Mouse (Mus musculus): Measurements from ENCODE around the gene Prickle2.
A peak's percentile ranks its signal among the peaks of the same experiment; 100 is the strongest.

The Prickle2 gene

GRCm38 (mm10) chr6:92584026-92584425 is 121.9 kb downstream of the Prickle2 start:
- DNase-seq = no peak

DNA sequence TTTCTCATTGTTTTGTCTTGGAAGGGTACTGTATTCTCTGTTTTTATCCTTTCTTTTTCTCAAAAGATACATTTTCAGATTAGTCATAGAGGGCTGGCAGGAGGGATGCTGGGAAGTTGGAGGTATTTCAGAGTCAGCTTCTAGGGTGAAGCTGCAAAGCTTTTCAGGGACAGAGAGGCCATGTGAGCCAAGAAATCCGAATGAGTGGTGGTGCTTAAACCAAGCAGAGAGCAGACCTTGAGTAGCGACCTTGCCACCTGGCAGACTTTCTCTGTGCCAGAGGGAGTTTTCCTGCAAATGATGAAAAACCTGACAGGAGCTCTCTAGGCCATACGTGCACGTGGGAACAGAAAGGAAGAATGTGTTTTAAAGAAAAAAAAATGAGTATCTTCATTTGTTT is 130.7 kb downstream of the Prickle2 start:
- DNase-seq = no peak

DNA sequence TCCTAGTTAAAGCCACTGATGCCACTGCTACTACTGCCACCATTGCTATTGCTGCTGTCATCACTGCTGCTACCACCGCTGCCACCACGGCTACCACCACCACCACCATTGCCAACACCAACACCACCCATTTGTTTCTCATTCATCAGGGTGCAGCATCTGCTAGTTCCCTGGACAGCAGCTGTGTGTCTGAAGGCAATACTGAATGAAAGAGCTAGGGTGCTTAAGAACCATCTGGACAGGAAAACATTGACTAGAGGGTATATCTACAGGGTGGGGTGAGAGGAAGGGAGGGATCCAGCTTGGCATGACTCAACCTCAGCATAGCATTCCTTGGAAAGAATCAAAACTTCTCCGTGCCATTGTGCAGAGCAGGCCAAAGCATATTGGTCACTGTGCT is 133.8 kb downstream of the Prickle2 start:
- DNase-seq = peak; percentile 15

GRCm38 (mm10) chr6:92570090-92570489 is 135.9 kb downstream of the Prickle2 start:
- DNase-seq = no peak

DNA sequence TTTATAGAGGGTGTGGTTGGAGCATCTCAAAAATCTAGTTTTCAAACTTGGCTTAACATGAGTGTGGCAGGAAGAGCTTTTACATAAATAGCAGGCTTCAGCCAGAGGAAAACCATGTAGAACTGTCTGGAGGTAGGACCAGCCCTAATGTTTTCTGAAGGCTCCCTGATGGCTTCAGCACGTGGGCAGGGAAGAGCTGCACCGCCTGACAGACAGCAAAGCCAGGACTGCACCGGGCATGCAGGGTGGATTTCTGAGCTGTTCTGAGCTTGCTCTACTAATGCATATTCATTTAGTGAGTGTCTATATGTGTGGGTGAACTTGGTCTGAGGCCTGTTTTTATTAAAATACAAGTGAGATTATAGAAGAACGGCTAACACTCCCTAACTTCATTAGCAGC is 136.7 kb downstream of the Prickle2 start:
- DNase-seq = no peak

- no peak for DNase-seq
Measured at GRCm38 (mm10) chr6:92559261-92559660, 146.7 kb downstream of the Prickle2 start.

GRCm38 (mm10) chr6:92555675-92556074 is 150.3 kb downstream of the Prickle2 start:
- DNase-seq = peak; percentile 61

- DNase-seq = no peak
Measured at GRCm38 (mm10) chr6:92553086-92553485, 152.9 kb downstream of the Prickle2 start.

GRCm38 (mm10) chr6:92549246-92549645 is 156.7 kb downstream of the Prickle2 start:
- no peak for DNase-seq

DNA sequence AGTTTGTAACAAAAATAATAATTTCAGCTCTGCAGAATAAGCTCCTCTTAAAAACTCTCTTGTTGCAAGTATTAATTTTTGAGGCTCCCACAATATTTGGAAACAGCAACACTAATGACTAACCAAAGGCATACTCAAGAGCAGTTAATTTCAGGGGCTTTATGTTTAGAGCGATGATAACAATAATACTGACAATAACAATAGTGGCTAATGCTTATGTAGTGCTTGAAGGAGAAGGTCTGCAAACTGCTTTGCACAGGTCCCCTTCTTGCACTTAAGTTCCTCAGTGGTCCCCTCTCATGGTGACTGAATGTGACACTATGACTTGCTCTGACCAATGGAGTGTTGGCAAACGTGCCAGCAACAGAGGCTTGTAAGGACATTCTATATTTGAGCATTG is 160.8 kb downstream of the Prickle2 start:
- no peak for DNase-seq

GRCm38 (mm10) chr6:92543825-92544224 is 162.1 kb downstream of the Prickle2 start:
- DNase-seq = no peak

DNA sequence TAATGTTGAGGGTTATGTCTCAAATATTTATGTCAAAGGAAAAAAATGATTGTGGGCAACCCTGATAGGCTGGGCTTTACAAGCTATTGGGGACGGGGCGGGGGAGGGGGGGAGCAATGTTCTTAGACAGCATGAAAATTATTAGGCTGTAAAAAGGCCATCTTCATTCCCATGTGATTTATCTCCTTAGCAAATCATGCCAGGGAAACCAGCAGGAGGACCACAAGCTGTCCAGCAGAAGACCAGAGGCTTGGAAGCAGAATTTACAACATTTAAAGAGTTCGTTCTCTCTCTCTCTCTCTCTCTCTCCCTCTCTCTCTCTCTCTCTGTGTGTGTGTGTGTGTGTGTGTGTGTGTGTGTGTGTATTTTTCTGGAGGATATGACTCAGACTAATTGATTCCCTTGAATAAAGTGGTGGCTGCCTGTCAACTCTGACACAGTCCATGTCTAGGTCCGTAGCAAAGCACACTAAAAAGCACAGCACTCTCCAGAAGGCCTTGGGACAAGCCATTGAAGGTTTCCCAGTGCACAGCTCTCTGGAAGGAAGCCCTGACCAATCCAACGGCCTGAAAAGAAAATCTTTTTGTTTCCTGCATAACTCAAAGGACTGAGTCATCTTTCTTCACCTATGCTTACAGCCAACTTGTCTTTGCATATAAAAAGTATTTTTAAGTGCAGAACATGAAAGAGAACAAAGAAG is 163.4 kb downstream of the Prickle2 start:
- DNase-seq = no peak

GRCm38 (mm10) chr6:92534226-92535031 is 171.5 kb downstream of the Prickle2 start:
- DNase-seq = peak; percentile 66

DNA sequence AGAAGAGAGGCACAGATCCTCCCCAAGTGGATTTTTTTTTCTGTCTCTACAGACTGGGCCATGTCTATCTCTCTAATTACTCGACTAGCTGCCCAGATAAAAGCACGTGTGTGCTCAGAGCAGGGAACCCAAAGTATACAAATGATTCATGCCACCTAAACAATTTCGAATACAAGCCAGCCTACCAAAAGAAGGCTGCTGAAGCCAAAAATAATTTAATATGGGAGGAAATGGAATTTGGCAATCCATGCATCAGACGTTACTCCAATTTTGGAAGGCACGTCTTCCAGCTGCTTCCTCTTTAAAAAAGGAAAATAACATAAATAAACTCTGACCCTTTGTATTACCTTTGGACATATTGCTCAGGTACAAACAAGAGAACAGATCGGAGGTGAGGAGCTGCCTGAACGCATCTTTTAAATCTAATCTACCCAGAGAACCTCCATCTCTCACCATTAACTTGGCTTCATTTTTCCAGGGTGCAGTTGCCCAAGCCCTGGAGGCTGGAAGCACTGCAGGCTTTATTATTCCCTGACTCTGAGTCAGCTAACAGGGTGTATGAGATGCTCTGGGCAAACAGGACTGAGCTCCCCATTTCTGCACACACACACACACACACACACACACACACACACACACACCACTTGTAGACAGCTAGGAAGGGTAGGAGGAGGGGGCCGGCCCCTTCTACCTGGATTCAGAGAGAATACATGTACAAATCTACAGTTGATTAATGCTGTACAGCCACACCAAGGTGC is 172.5 kb downstream of the Prickle2 start:
- DNase-seq = no peak

DNA sequence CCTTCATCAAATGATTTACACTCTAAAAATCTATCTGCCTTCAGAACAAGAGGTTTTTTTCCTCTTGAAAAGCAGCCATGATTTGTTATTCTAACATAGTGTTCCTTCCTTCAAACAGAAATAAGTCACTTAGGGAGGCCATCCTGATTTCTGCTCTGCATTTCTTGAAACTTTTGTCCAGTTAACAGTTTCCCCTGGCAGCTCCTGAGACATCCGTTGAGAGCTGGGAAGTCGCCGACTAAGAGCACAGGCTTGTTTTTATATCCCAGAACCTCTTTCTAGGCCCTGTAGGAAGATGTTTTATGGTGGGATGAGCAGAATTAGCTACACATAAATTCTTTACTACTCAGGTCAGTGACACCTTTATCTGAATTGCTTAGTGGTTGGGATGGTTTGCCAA is 173.1 kb downstream of the Prickle2 start:
- DNase-seq = no peak

DNA sequence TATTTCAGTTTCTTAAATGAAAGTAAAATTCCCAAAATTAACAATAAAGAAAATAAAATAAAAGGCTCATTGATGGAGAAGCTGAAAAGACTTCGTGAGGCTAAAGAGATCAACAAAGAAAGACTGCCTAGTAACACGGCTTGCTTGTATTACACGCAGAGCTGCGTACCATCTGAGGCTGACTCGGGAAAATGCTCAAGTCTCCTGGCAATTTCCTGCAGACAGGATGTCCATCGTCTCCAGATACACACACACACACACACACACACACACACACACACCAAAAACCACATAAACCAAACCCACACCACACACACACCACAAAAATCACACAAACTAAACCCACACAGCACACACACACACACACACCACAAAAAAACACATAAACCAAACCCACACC is 173.6 kb downstream of the Prickle2 start:
- peak; percentile 48 for DNase-seq

- no peak for DNase-seq
Measured at GRCm38 (mm10) chr6:92526212-92526611, 179.7 kb downstream of the Prickle2 start.

DNA sequence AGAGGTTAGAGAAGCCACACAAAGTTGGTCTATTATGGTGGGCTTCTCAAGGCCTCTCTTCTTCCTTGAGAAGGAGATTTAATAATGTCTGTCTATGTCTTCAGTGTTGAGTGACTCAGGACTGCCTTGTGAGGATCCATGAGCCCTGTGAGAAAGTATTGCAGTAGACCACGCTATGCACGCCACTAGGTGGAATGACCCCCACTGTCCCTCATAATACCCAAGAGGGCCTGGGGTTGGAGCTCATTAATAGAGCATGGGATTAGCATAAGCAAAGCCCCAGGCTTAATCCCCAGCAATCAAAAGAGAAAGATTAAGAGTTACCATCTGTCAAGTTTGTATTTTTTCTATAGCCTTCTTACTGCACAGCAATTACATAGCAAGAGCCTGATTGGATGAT is 180.3 kb downstream of the Prickle2 start:
- DNase-seq = no peak

DNA sequence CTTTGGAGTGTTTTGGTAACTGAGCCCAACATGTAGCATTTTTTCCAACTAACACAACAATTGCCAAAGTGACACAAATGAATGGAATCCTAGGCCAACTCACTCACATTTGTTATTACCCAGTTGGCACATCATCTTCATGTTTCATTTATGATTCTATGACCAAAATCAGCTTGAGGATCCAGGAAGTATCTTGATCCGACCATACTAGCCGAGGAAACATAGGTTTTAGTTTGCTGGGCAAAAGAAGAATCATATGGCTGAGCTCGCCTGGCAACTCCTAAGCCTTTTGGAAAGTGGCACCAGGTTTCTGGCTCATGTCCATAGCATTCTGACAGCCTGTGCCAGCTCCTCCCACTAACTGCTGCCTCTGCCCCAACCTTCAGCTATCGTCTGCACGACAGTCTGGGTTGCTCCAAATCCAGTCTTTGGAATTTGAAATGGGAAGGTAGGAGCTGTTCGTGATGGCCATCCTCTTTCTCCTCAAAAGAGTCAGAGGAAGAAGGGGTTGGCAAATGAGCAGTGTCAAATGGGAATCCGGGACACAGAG is 184.4 kb downstream of the Prickle2 start:
- peak; percentile 40 for DNase-seq

DNA sequence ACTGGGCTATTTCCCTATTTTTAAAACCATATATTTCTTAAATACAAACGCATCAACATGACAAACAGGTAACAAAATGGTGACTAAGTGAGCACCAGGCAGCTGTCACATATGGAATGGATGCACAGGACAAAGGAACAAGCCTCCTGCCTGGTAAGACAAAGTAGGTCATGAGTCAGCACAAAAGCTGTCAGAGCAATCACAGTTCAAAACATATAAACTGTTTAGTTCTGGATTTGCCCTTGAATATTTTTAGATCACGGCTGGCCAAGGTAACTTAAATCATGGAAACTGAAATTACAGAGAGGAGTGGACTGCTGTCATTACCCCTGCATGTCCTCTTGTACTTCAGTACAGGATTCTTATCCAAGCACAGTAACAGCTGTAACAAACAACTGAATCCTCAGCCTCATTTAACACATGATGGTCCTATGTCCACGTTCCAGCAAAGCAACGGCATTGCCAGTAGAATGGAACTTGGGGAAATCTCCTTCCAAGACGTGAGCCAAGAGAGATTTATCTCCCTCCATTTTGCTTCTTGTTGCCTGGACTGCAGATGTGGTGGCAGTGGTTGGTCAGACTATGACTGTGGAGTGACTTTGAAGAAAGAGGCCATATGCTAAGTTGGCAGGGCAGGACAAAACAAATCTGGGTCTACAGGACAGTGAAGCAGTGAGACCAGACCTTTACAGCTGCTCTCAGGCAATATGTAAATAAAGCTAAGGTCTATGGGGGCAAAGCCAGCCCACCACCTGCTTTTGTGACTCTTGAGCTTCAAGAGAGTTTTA is 185.7 kb downstream of the Prickle2 start:
- no peak for DNase-seq

DNA sequence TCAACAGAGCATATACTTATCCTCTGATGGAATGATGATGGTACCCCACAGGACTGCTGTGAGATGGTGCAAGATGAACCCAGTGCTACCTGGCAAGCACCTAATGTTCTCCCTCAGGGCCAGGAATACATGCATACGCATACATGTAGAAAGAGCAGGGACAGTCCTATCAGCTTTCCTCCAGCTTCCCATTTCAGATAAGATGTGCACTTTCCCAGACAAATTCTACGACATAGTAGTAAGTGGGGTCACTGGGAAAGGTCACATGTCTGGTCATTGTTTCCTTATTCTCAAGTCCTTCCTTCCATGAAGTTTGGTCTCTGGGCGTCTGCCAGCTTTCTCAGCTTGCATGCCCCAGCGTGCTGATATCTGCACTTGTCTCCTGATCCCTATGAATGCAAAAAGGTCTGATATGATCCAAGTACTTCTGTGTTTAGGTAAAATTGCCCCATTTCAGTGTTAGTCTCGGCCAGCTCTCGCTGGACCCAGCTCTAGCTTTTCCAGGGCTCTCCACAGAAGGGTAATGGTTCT is 187.5 kb downstream of the Prickle2 start:
- DNase-seq = peak; percentile 20

DNA sequence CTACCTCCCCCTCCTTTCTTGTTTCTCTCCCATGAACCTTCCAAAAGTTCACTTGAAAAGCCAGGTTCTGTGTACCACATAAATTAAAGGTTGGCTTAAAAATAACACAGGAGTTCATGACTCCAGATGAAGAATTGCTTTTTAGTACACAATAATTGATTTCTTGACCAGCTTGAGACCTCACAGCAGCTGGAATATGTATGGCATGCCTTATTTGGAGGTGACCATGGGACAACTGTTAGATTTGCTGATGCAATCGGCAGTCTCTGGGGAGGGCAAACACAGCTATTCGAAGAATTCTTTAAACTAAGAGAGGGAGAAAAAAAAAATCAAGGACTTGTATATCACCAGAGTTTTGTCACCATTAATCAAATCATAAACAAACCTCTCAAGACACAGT is 189.0 kb downstream of the Prickle2 start:
- no peak for DNase-seq
